Mouse (Mus musculus): ENCODE measurements around the gene Ints7. TPM values are rescaled to one million over a fixed set of nuclear protein-coding genes. Genes with fewer than 3 reads are reported as not detected.

Gene Ints7
- polyA plus RNA-seq, 1 experiment from 2014 or later, result 8.0 TPM

DNA sequence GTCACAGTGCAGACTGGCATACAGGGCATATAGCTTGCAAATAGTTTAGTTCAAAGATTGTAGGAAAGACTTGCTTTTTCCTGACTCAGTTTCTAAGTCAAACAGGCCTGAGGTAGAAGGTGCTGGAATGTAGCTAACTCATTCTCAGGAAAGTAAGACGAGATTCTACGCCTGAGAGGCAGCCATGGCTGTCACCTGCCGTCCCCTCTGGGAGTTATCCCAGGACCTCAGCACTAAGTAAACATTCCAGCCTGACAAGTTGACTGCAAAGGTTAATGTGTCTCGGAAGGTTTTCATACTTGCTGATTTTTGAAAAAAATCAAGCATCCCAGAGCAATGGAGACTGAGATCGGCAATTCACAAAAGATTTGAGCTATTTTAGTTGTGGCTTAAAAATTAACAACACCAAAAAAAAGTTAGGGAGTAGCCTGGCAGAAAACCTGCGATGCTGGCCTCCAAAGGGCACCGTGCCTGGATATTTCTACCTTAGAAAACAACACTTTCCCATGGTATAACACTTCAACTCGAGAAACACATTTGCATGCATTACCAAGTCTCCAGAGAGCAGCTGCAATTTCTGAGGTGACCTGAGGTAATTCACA lies 87.6 kb downstream of the Ints7 start:
- no peaks in the 10 kb centered on the region for H3K36me3 ChIP-seq (ENCODE audit: inconsistent target)
- WGBS (ENCODE audit: missing documents), result 86% methylated on average over 8 of the region's 8 CpGs
- no peak overlapping the region for H3K27ac ChIP-seq
- H3K4me3 ChIP-seq (ENCODE audit: inconsistent target), result no peak overlapping the region
- no peaks in the 10 kb centered on the region for H3K79me2 ChIP-seq (ENCODE audit: inconsistent target)

DNA sequence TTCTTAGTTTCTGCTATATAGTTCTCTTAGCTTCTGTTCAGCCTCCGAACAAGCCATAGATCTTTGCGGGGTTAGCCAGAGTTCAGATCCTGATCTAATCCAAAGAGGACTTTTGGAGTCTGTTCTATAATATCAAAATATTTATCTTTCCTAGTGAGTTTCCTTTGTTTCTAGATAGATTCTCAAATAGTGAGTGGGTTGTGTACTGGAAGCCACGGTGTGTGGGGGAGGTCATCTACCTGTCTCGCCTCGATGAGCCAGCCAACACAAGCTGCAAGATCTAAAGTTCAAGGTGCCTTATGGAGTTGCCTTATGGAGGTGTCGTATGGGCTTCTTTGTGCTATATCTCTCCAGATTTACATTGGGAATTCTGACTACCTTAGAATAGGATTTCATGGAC lies 88.2 kb downstream of the Ints7 start:
- H3K4me3 ChIP-seq (ENCODE audit: inconsistent target), result no peak overlapping the region
- no peaks in the 10 kb centered on the region for H3K79me2 ChIP-seq (ENCODE audit: inconsistent target)
- 94% methylated on average over 6 of the region's 6 CpGs for WGBS (ENCODE audit: missing documents)
- no peaks in the 10 kb centered on the region for H3K36me3 ChIP-seq (ENCODE audit: inconsistent target)
- H3K27ac ChIP-seq, result no peak overlapping the region

DNA sequence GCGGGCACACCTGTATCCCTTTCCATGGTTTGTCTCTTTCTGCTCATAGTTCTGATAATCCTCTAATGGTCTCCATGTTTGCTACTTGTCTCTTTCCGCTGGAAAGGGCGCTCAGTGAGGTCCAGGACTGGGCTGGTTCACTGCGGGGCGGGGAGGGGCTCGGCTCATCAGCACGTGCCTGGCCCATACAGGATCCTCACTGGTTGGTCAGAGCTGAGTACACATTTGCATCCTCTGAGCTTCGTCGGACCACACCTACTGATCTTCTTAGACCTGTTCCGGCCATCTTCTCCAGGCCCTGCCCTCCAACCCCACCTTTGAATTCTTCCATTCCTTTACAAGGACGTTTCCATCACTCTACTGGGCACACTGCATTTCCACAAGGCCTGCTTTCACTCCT lies 90.9 kb downstream of the Ints7 start:
- 94% methylated on average over 11 of the region's 11 CpGs for WGBS (ENCODE audit: missing documents)
- Histone ChIP-seq H3K79me2 (ENCODE audit: inconsistent target) (no peaks in the 10 kb centered on the region), H3K4me3 (ENCODE audit: inconsistent target) (no peak overlapping the region), H3K27ac (no peak overlapping the region), H3K36me3 (ENCODE audit: inconsistent target) (no peaks in the 10 kb centered on the region)

DNA sequence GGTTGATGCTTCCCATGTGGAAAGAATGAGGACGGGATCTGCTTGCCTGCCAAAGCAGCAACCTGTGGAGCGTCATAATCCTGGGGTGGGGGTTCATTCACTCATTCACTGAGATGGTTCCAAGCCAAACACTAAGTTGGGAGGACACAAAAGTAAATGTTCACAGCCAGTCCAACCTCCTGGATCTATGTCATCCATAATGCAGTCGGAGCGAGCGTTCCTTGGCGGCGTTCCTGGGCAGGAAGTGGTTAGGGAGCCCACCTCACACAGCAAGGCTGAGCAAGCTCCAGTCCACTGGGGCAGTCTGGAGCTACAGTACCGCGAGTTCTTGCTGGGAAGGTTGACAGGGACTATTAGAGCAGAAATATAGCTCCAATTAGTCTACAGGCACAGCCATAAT lies 92.6 kb downstream of the Ints7 start:
- Histone ChIP-seq H3K4me3 (ENCODE audit: inconsistent target) (no peak overlapping the region), H3K36me3 (ENCODE audit: inconsistent target) (no peaks in the 10 kb centered on the region), H3K79me2 (ENCODE audit: inconsistent target) (no peaks in the 10 kb centered on the region), H3K27ac (no peak overlapping the region)
- WGBS (ENCODE audit: missing documents), result 62% methylated on average over 9 of the region's 9 CpGs

Other genes with a start within 250 kb of the Ints7 start
- gene Tmem206, start 249.7 kb upstream of the Ints7 start, polyA plus RNA-seq (2018), result 54.6 to 94.7 TPM (median 76.4 TPM) in 3 replicates
- gene Ppp2r5a, start 172.4 kb upstream of the Ints7 start, polyA plus RNA-seq (2018), result 61.7 to 74.4 TPM (median 71.0 TPM) in 3 replicates
- 0.82 to 15.2 TPM (median 2.0 TPM) in 3 replicates for gene Dtl, start 92 bp upstream of the Ints7 start, polyA plus RNA-seq (2018)
- 23.5 to 29.2 TPM (median 26.3 TPM) in 3 replicates for gene Lpgat1, start 142.2 kb downstream of the Ints7 start, polyA plus RNA-seq (2018)
- 0.39 to 3.5 TPM (median 2.4 TPM) in 3 replicates for gene Nek2, start 245.8 kb downstream of the Ints7 start, polyA plus RNA-seq (2018)

All from macrophage (primary cell).